Mouse (Mus musculus) embryonic facial prominence, embryonic 10.5 days (tissue): Measurements from ENCODE around the gene Ppp2r3d. TPM values are rescaled to one million over a fixed set of nuclear protein-coding genes. Genes with fewer than 3 reads are reported as not detected.

Experiments
- DNase-seq: peaks from one replicate; pipeline ENCODE4 v3.0.0-alpha.2; 2017; ENCODE audit warnings: low spot score
- H3K27ac ChIP-seq: fragments of 300-500 bp; sonication (generic); replicated peaks from 2 replicates; pipeline ENCODE4 v1.5.1; 2016; ENCODE audit warnings: mild to moderate bottlenecking
- H3K27me3 ChIP-seq: fragments of 300-500 bp; sonication (generic); replicated peaks from 2 replicates; pipeline ENCODE4 v1.6.1; 2016; ENCODE audit warnings: low read depth, mild to moderate bottlenecking; ENCODE audit not compliant: poor library complexity, severe bottlenecking
- H3K36me3 ChIP-seq: fragments of 300-500 bp; sonication (generic); replicated peaks from 2 replicates; pipeline ENCODE4 v1.6.1; 2016; ENCODE audit warnings: mild to moderate bottlenecking, moderate library complexity
- H3K4me1 ChIP-seq: fragments of 300-500 bp; sonication (generic); 2 replicates; pipeline ENCODE4 v1.6.1; 2016
- H3K4me3 ChIP-seq: fragments of 300-500 bp; sonication (generic); 2 replicates; pipeline ENCODE4 v1.5.1; 2016; ENCODE audit warnings: mild to moderate bottlenecking, moderate library complexity
- H3K9me3 ChIP-seq: fragments of 300-500 bp; sonication (generic); 2 replicates; pipeline ENCODE4 v1.6.1; 2016; ENCODE audit warnings: mild to moderate bottlenecking
- WGBS: fragments of 180-500 bp; shearing (Covaris S2); methylation state at CpG from one replicate; pipeline ENCODE4 v1.1.7; 2016; 5-methylcytosine and 5-hydroxymethylcytosine counted together
- polyA plus RNA-seq: library from polyadenylated mRNA; unstranded; fragments of >200 nt; fragmentation: Nextera tagmentation; extraction: Ambion mirVana; gene quantifications from 2 replicates; pipeline ENCODE4 v1.2.1, GENCODE M21; 2016

Ppp2r3d gene
- polyA plus RNA-seq, 1 experiment from 2014 or later = 118 TPM

DNA sequence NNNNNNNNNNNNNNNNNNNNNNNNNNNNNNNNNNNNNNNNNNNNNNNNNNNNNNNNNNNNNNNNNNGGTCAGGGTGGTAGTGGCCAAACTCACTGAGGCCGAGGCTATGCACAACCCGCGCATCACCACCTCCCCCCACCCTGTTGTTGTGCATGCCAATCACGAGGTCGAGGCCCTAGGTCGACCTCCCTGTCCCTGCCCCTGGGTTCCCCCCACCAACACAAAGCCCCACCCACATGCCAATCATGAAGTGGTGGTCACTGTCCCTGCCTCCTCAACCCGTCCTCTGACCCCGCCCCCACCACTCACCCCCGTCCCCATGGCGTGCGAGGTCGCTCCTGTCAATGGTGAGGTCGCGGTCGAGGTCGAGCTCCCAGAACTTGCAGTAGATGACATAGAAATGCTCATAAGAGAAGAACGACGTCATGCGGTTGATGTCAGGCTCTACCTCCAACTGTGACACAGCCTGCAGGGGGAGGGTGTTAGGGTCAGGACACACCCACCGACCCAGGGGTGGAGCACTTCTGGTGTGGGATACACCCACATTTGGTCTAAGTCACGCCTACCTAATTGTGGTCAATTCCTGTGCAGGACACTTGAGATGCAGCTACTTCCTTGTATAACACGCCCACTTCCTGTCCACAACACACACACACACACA is 37.9 kb downstream of the Ppp2r3d start:
- H3K27ac ChIP-seq = no peak overlapping the region
- no peaks in the 10 kb centered on the region for H3K27me3 ChIP-seq
- DNase-seq = peak; percentile 10
- H3K4me1 ChIP-seq = no peaks in the 10 kb centered on the region
- H3K9me3 ChIP-seq = peaks cover 38% of the 10 kb centered on the region
- peaks cover 40% of the 10 kb centered on the region for H3K36me3 ChIP-seq
- 97% methylated on average over 22 of the region's 22 CpGs for WGBS
- no peak overlapping the region for H3K4me3 ChIP-seq

DNA sequence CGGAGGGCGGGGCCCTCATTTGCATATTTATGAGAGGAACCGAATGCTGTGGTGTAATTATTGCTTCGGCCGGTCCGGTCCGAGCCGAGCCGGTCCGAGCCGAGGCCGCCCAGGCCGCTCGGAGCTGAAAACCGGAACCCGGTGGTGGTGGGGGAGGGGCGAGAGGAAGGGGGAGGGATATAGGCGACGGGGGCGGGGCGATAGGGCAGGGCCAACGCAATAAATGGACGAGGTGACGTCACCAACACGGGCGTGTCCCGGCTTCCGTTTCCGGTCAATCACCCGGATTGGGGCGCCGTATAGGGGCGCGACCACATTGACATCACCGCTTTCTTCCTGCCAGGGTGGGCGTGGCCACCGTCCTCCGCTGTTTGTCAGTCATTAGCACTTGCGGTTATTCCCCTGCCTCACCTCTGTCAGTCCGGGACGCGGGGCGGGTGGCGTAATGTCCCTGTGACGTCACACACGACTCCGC is 51.2 kb downstream of the Ppp2r3d start:
- no peaks in the 10 kb centered on the region for H3K9me3 ChIP-seq
- peak; percentile 95 for DNase-seq
- H3K4me1 ChIP-seq = peaks cover 7% of the 10 kb centered on the region
- H3K27me3 ChIP-seq = no peaks in the 10 kb centered on the region
- no peaks in the 10 kb centered on the region for H3K36me3 ChIP-seq
- H3K4me3 ChIP-seq = peak overlapping the region; percentile 73
- peak overlapping the region; percentile 92 for H3K27ac ChIP-seq
- under 1% methylated on average over 47 of the region's 47 CpGs for WGBS

DNA sequence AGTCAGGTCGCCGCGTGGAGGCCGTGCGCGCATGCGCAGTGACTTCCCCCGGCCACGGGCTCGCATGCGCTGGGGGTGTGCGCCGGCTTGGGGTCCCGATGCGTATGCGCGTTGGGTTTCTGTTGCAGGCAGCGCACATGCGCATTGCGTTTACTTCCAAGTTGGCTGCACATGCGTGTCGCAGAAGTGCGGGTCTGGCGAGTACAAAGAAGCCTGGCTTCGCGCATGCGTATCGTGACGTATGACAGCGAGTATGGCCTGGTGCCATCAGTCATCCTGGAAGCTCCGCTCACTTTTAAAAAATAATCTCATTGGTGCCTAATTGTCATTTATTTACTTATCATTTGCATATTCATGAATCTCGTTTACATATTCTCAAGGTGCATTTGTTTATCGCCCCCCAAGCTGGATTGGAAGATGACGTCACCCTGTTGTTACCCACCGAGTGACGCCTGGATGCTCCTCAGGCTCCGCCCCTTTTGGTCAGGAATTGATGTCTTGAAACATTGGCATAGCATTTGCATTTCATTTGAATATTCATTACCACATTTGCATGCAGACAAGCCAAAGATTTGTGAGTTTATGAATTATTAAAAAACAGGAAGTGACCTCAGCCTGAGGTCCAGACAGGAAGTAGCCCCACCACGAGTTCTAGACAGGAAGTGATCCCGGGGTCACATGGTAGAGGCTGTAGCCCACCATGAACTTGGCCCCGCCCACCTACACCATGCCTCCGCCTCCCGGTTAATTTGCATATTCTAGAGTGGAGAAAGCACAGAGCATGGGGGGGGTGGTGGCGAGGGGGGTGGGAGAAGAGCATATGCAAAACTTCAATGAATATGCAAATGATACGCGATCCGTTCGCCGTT is 51.9 kb downstream of the Ppp2r3d start:
- peaks cover 7% of the 10 kb centered on the region for H3K4me1 ChIP-seq
- H3K4me3 ChIP-seq = peak overlapping the region; percentile 73
- H3K36me3 ChIP-seq = no peaks in the 10 kb centered on the region
- under 1% methylated on average over 48 of the region's 48 CpGs for WGBS
- peak; percentile 98 for DNase-seq
- H3K9me3 ChIP-seq = no peaks in the 10 kb centered on the region
- H3K27ac ChIP-seq = peak overlapping the region; percentile 92
- H3K27me3 ChIP-seq = no peaks in the 10 kb centered on the region

DNA sequence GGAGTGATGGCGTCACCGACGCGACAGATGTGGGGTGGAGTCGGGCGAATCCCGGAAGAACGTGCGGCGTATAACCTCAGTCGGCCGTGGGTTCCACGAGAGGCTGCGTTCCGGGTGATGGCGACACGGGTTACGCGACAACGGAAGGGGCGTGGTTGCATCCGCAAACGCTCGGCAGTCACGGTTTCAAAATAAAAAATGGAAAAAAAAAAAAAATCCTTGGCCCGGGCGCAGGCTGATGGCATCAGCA is 52.5 kb downstream of the Ppp2r3d start:
- H3K4me1 ChIP-seq = peaks cover 7% of the 10 kb centered on the region
- no peaks in the 10 kb centered on the region for H3K27me3 ChIP-seq
- no peak for DNase-seq
- H3K36me3 ChIP-seq = no peaks in the 10 kb centered on the region
- H3K4me3 ChIP-seq = peak overlapping the region; percentile 73
- peak overlapping the region; percentile 92 for H3K27ac ChIP-seq
- H3K9me3 ChIP-seq = no peaks in the 10 kb centered on the region
- WGBS = under 1% methylated on average over 27 of the region's 27 CpGs

DNA sequence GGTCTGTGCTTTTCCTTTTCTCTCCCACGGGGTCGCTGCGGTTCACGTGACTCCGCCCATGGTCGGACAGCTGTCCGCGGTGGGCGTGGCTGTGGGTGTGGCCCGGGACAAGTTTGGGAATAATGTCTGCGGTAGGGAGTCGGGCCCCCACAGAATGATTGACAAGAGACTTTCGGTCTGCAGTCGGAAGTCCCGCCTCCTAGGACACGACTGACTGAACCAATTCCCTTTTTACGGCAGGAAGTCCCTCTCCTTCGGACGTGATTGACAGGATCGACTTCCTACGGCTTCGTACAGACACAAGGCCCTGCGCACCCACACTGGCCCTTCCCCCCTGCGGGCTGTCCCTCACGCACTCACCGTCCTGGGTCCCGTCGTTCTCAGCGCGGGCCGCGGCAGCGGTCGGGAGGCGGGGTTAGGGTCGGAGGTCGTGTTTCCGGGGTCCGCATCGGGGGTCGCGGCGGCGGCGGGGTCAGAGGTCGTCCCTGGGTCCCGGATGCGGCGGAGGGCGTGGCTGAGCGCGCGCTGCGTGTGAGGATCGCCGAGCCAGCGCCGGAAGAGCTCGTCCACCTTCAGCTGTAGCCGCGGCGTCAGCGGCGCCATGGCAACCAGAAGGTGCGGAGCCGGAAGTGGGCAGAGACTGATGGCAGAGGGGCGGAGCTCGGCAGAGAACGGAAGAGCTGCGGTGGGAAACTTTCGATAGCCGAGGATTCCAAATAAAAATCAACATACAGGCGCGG is 53.0 kb downstream of the Ppp2r3d start:
- Histone ChIP-seq H3K9me3 (no peaks in the 10 kb centered on the region), H3K4me3 (peak overlapping the region; percentile 73), H3K27ac (peak overlapping the region; percentile 92), H3K36me3 (no peaks in the 10 kb centered on the region), H3K4me1 (peaks cover 7% of the 10 kb centered on the region), H3K27me3 (no peaks in the 10 kb centered on the region)
- WGBS = under 1% methylated on average over 74 of the region's 74 CpGs
- peak; percentile 96 for DNase-seq

DNA sequence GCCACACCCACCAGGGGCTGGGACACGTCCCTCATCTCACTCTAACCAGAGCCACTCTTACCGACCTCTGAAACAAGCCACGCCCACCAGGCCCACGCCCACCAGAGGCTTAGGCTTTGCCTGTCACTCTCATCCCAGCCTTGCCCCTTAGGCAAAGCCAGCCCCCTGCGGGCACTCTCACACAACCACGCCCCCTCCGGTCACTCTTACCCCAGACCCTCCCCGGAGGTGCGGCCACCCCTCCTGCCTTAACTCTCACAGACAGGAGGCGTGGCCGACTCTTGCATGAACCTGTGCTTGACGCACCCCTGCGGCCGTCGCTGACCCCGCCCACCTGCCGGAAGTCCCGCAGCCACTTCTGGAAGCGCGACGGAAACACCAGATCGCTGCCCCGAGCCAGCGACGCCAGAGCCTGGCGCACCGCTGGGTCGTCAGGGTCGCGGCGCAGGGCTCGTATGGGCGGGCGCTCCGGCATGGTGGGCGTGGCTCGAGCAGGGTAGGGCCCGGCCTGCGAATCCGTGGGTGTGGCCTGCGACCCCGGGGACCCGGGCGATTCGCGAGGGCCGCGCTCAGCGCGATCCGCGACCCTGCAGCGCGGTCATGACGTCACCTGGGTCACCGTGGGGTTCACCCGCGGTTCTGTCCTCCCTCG is 53.7 kb downstream of the Ppp2r3d start:
- Histone ChIP-seq H3K4me1 (peaks cover 7% of the 10 kb centered on the region), H3K27me3 (no peaks in the 10 kb centered on the region), H3K36me3 (no peaks in the 10 kb centered on the region), H3K9me3 (no peaks in the 10 kb centered on the region), H3K4me3 (peak overlapping the region; percentile 73), H3K27ac (peak overlapping the region; percentile 92)
- WGBS = under 1% methylated on average over 59 of the region's 59 CpGs
- peak; percentile 96 for DNase-seq

DNA sequence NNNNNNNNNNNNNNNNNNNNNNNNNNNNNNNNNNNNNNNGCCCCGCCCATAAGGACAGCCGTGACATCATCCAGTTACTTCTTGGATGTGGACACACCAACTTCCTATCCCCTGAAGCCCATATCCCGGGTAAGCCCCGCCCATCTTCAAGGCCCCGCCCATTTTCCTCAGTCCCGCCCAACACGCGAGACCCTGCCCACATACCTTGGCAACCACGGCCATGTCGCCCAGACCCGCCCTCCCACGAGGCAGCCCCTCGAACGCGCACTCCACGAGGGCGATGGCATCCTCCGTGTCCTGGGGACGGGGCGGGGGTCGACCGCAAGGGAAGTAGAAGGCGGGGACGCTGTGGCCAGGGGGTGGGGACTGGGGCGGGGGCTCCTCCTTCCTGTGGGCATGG is 54.3 kb downstream of the Ppp2r3d start:
- Histone ChIP-seq H3K27me3 (no peaks in the 10 kb centered on the region), H3K9me3 (no peaks in the 10 kb centered on the region), H3K4me3 (peak overlapping the region; percentile 73), H3K36me3 (no peaks in the 10 kb centered on the region), H3K27ac (peak overlapping the region; percentile 92), H3K4me1 (peaks cover 7% of the 10 kb centered on the region)
- no peak for DNase-seq
- WGBS = 4% methylated on average over 23 of the region's 25 CpGs

DNA sequence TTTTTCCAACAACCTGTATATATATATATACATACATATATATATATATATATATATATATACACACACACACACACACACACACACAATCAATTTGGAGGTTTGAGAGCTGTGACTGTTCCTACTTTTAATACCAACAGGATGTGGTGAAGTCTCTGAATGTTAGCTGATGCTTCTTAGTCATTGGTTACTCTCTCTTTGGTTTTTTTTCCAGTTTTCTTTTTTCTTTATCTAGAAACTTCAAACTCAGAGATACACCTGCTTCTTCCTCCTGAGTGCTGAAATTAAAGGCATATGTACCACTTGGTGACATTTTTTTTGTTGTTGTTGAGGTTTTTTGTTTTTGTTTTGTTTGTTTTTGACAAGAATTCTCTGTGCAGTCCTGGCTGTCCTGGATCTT is 63.8 kb downstream of the Ppp2r3d start:
- H3K36me3 ChIP-seq = no peaks in the 10 kb centered on the region
- no peak overlapping the region for H3K27ac ChIP-seq
- H3K27me3 ChIP-seq = no peaks in the 10 kb centered on the region
- DNase-seq = no peak
- no peaks in the 10 kb centered on the region for H3K4me1 ChIP-seq
- H3K9me3 ChIP-seq = no peaks in the 10 kb centered on the region
- no peak overlapping the region for H3K4me3 ChIP-seq

DNA sequence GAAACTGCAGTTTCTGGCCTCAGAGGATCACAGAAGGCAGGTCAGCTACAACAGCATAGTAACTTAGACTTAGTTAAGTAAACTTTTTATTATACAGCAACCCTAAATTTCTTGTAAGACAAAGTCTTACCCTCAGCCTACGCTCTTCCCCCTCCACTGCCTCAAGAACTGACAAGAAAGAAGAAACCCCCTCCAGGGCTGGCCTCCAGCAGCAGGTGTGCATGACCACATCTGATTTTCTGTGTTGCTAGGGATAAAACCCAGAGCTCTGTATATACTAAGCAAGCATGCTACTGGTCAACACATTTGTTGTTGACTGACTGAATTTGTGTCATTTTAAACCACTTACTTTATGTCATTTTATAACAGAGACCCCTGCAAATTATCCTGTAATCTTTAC is 65.1 kb downstream of the Ppp2r3d start:
- no peaks in the 10 kb centered on the region for H3K36me3 ChIP-seq
- no peaks in the 10 kb centered on the region for H3K4me1 ChIP-seq
- no peak for DNase-seq
- no peaks in the 10 kb centered on the region for H3K27me3 ChIP-seq
- no peak overlapping the region for H3K27ac ChIP-seq
- no peaks in the 10 kb centered on the region for H3K9me3 ChIP-seq
- no peak overlapping the region for H3K4me3 ChIP-seq
- 73% methylated on average over 1 of the region's 1 CpGs for WGBS

DNA sequence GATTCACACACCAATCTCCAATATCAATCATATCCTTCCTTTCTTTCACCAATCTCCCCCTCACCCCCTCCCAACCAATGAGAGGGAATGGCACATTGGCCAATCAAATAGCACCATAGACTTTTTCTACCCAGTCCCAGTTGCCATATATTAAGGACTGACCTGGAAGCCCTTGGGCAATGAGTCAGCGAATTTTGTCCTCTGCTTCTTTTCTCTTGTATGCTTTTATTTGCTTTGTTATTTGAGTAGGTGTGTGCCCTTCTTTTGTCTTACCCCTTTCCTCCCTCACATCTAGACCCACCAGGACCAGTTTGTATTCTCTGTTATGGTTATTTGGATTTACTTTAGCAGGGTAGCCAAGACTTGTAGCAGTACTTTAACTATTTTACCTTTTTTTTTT is 68.1 kb downstream of the Ppp2r3d start:
- 62% methylated on average over 1 of the region's 1 CpGs for WGBS
- H3K36me3 ChIP-seq = no peaks in the 10 kb centered on the region

More for the DNA sequence above, 68.1 kb downstream of the Ppp2r3d start:
- Histone ChIP-seq H3K4me1 (no peaks in the 10 kb centered on the region), H3K27ac (no peak overlapping the region), H3K4me3 (no peak overlapping the region), H3K9me3 (no peaks in the 10 kb centered on the region), H3K27me3 (no peaks in the 10 kb centered on the region)
- no peak for DNase-seq
